Mouse (Mus musculus) embryo, embryonic 10 days (tissue): ENCODE data around the gene Epb41l1.
A peak's percentile ranks its signal among the peaks of the same experiment; 100 is the strongest.
"Not testable (repeated sequence)": the region's sequence is repeated elsewhere in the genome, so short reads cannot be mapped to it uniquely, and the experiment has no call there.

Source experiments
- DNase-seq: peaks from one replicate; pipeline ENCODE4 v3.0.0-alpha.2; 2015; ENCODE audit warnings: low spot score

Gene Epb41l1

DNA sequence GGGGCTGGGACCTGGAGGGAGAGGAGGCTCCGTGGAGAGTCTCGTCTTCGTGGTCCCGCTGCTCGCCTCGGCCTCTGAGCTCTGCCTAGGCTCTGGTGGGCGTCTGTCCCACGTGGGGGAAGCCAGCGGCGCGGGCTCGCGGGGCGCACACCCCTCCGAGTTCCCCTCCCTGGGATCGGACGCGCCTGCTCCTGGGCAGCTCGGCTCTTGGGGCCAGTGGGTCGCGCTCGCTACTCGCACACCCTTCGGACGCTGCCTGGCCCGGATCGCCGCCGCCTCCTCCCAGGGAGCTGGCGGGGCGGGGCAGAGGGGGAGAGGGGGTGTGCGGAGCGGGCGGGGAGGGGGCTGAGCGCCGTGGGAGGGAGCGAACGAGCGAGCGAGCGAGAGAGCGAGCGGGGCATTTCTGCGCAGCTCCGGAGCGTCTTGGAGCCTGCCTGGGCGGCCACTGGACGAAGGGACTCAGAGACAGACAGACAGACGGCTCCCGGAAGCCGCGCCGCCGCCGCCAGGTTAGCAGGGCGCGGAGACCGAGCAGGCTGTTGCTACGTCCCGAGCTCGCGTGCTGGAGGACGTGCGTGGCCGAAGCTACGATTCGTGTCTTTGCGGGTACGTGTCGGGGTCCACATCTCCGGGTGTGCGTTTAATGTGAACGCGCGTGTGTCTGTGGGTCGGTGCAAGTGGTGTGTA is at the start of gene Epb41l1:
Gene Epb41l1, plus strand, starts transcription at position 216 of the 687 bp plus-strand sequence.
- peak; percentile 55 for DNase-seq

GRCm38 (mm10) chr2:156376956-156377355 is 43.8 kb upstream of the Epb41l1 start:
- no peak for DNase-seq

- DNase-seq = no peak
Observed at GRCm38 (mm10) chr2:156379929-156380328, 40.8 kb upstream of the Epb41l1 start.

DNA sequence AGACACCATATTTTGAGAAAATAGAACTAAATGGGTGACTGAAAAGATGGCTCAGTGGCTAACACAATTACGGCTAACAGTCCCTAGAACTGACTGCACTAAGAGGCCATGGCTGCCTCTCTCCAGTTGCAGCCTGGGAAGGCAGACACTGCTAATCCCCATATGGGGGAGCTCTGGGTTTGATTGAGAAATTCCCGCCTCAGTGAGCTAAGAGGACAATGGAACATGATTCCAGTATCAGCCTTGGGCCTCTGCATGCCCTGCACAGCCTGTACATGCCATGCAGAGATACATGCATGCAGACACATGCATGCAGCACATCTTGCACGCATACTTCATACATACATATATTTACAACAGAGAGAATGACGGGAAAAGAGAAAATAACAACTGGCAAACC is 39.4 kb upstream of the Epb41l1 start:
- peak; percentile 46 for DNase-seq

- DNase-seq = peak; percentile 83
Observed at GRCm38 (mm10) chr2:156392461-156393154, 28.1 kb upstream of the Epb41l1 start.

GRCm38 (mm10) chr2:156393155-156393828 is 27.4 kb upstream of the Epb41l1 start:
- DNase-seq = no peak

- DNase-seq = no peak
Observed at GRCm38 (mm10) chr2:156394282-156394681, 26.4 kb upstream of the Epb41l1 start.

- no peak for DNase-seq
Observed at GRCm38 (mm10) chr2:156396096-156396495, 24.6 kb upstream of the Epb41l1 start.

DNA sequence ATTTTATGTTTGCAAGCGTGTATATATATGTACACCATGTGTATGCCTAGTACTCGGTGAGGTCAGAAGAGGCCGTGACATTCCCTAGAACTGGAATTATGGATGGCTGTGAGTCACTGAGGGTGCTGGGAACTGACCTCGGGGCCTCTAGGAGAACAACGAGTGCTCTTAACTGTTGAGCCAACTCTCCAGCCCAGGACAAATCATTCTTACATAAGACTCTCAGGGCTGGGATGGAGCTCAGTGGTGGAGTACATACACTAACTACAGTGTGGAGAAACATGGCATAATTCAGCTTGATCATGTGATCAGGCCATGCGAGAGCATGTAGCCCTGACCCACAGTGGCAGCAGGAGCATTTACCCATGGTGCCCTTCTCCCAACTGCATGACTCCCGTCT is 22.7 kb upstream of the Epb41l1 start:
- no peak for DNase-seq

GRCm38 (mm10) chr2:156399485-156399884 is 21.2 kb upstream of the Epb41l1 start:
- DNase-seq = no peak

DNA sequence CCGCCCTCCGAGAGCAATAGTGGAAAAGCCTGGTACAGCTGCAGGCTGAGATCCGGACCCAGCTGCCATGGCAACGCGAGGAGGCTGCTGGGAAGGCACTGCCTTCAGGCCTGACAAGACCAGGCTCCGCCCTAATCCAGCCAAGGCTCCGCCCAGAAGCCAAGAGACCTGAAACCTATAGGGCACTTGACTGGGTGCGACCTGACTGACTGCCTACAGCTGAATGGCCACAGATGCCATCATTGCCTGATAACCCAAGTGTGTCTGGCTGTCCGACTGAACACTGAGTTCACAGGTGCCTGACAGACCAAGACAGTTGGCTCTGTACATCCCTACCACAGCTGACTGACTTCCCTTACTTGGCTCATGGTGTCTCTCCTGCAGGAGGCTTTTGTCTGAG is 19.4 kb upstream of the Epb41l1 start:
- peak; percentile 90 for DNase-seq

GRCm38 (mm10) chr2:156402036-156402435 is 18.7 kb upstream of the Epb41l1 start:
- DNase-seq = no peak

DNA sequence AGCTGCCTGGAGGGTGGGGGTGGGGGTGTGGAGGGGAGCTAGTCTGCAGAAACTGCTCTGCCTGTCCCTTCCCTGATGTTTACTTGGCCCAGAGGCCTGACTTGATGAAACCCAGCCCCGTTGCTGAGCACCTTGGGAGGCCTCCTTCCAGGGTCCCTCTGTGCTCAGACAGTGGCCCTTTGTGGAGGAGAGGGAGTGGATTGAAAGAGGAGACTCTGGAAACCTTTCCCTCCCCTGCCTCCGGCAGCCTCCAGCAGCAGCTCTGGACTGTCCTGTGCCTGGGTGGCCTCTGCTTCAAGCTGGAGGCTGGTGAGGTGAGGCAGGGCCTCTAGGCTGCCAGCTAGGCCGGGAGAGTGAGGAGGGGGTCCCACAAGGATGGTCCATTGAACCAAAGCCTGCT is 13.7 kb upstream of the Epb41l1 start:
- DNase-seq = peak; percentile 47

GRCm38 (mm10) chr2:156408168-156408567 is 12.5 kb upstream of the Epb41l1 start:
- DNase-seq = no peak

DNA sequence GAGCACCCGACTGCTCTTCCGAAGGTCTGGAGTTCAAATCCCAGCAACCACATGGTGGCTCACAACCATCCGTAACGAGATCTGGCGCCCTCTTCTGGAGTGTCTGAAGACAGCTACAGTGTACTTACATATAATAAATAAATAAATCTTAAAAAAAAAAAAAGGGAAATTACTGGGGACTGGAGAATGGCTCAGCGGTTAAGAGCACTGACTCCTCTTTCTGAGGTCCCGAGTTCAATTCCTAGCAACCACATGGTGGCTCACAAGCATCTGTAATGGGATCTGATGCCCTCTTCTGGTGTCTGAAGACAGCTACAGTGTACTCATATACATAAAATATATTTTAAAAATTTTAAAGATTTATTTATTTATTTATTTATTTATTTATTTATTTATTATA is 9.4 kb upstream of the Epb41l1 start:
- DNase-seq = not testable (repeated sequence)

GRCm38 (mm10) chr2:156414996-156415395 is 5.7 kb upstream of the Epb41l1 start:
- DNase-seq = no peak

DNA sequence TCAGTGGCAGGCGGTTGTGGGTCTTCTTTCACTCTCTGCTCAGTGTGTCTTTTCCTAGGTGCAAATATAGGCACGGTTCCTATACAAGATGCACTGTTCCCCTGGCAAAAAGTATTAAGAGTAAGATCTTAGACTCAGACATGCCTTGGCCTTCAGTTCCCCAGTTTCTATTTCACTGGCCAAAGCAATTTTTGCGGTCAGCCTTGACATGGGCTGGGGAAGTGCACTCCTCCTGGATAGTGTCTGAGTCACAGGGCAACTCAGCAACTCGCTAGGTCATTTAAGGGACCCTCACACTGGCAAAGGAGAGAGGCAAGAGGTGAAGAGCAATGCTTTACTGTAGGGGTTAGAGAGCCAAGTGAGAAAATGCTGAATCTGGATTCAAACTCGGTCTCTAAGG is 5.0 kb upstream of the Epb41l1 start:
- DNase-seq = no peak

DNA sequence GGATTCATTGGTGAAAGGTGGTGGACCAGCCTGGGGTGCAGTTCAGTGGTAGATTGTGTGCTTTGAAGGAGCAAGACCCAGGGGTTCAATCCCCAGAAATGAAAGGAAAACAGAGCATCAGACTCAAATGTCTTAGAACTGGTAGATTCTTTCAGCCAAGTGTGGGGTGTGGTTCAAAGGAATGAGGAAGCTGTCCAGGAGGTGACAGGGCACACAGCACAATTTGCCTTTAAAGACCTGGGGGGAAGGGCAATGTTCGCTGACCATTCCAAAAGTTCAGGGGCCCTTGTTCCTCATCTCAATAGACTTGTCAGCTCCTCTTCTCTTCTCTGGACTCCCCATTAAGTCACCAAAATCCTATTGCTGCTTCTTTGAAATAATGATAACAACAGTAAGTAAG is 3.5 kb upstream of the Epb41l1 start:
- DNase-seq = no peak

GRCm38 (mm10) chr2:156418467-156418866 is 2.2 kb upstream of the Epb41l1 start:
- DNase-seq = no peak

DNA sequence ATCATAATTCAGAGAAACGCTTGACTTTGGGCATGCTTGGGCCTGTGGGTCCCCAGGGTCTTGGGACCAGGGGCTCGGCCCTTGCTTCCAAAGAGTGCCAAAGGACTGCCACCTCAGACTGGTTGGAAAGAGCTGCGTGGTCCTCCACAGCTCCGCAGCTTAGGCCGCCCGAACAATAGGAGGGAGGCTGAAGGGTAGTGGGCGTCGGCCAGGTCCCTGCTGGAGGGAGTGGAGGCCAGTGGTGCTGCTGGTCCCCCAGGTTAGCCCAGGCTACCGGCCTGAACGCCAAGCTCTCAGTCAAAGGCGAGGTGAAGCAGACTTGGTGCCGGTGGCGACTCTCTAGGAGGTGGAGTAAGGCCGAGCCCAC is 399 bp upstream of the Epb41l1 start:
- DNase-seq = no peak

GRCm38 (mm10) chr2:156421381-156422110 is 837 bp downstream of the Epb41l1 start:
- peak; percentile 56 for DNase-seq

DNA sequence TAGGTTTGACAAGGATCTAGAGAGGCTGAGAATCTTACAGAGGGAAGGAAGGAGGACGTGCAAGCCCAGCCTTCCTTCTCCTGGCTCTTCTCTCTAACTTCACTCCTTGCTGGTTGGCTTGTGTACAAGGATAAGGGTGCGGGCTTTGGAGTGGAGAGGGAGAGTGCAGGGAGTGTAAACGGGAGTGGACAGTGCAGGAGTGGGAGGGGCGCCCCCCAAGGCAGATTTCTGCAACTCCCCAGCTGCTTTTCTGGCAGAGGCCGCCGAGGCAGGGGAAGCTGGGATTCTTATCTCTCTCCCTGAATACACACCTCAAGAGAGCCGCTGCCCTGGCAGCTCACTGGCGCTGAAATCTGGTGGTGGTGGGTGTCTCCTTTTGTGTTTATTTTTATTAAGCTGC is 1.9 kb downstream of the Epb41l1 start:
- no peak for DNase-seq

DNA sequence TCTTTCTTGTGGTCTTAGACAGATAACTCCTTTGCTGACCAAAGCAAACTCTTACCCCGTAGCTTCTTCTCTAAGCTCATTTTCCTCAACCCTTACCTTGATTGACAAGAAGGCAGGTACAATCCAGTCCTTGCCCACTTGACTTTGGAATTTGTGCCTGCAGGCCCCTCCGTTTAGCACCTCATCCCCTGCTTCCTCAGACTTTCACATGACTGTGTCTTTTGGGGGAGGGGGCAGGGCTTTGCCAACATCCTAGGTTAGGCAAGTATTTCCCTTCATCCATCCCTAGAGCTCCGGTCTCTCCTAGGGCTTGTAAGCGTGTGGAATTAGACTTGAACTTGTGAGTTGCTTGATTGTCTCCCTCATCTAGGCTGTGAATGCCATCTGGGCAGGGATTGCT is 3.0 kb downstream of the Epb41l1 start:
- DNase-seq = no peak
